Comparison of ENCODE assay signal across 9 mouse cellular contexts in genomic region chr4:7580554-7581219, GRCm38 (mm10).
A peak's percentile ranks its signal among the peaks of the same experiment; 100 is the strongest.
DNase-seq lines count a peak whose midpoint lies in the region; ATAC-seq and TF ChIP-seq lines count a peak whose summit lies in the region.
"Had no signal": no experiment of that assay in that cellular context is flagged by ENCODE, and none has a peak within 500 bp of the region (broad histone marks: within the 10 kb centered on the region; RNA-seq: fewer than 3 reads in every experiment).

No protein-coding gene starts in this region.

- WGBS in lung, embryonic 15.5 days: 32% methylated on average over 10 of the region's 10 CpGs
- 54% methylated on average over 10 of the region's 10 CpGs for WGBS in lung, adult 2 months
- WGBS in hindbrain, embryonic 15.5 days: 43% methylated on average over 10 of the region's 10 CpGs
- WGBS in neural tube, embryonic 14.5 days: 43% methylated on average over 10 of the region's 10 CpGs

- H3K4me3 ChIP-seq in lung, embryonic 15.5 days: no peak overlapping the region
- H3K4me3 ChIP-seq in lung, adult 2 months (replicated peaks; ENCODE audit: extremely low read depth, low read depth, low read length): no peak overlapping the region
- H3K4me3 ChIP-seq in hindbrain, embryonic 15.5 days: no peak overlapping the region
- no peak overlapping the region for H3K4me3 ChIP-seq in neural tube, embryonic 14.5 days (ENCODE audit: low read depth, low read length)

- H3K27me3 ChIP-seq in lung, embryonic 15.5 days: no peaks in the 10 kb centered on the region
- no peaks in the 10 kb centered on the region for H3K27me3 ChIP-seq in hindbrain, embryonic 15.5 days
- H3K27me3 ChIP-seq in neural tube, embryonic 14.5 days (ENCODE audit: control insufficient read depth, insufficient read depth, low read length): no peaks in the 10 kb centered on the region

- intact Hi-C loops in heart, postnatal 14 days (cut with DNase I): no loop called here

- H3K27ac ChIP-seq in lung, embryonic 15.5 days: no peak overlapping the region
- H3K27ac ChIP-seq in hindbrain, embryonic 15.5 days (replicated peaks): peak overlapping the region; percentile 69
- H3K27ac ChIP-seq in neural tube, embryonic 14.5 days (ENCODE audit: low read depth, low read length): peak overlapping the region; percentile 16; the same call in 1 of the 2 replicates

- TF ChIP-seq POLR2A in lung, adult 2 months (IDR thresholded peaks at IDR 0.05; ENCODE audit: borderline replicate concordance, extremely low read depth, low read depth, low read length): no peak

- H3K36me3 ChIP-seq in lung, embryonic 15.5 days: no peaks in the 10 kb centered on the region
- no peaks in the 10 kb centered on the region for H3K36me3 ChIP-seq in hindbrain, embryonic 15.5 days
- H3K36me3 ChIP-seq in neural tube, embryonic 14.5 days (ENCODE audit: control insufficient read depth, insufficient read depth, low read length): no peaks in the 10 kb centered on the region

- DNase-seq in lung, adult 2 months: no peak
- peak; percentile 52 for DNase-seq in embryo, embryonic 11 days
- no peak for DNase-seq in adrenal gland, adult (ENCODE audit: inconsistent age in 2 of 2, low spot score in 1 of 2)
- no peak for DNase-seq in adrenal gland, postnatal 14 days
- no peak for DNase-seq in heart, postnatal 14 days
- DNase-seq: cerebellum, adult 9-11 months had no signal

- H3K9ac ChIP-seq in lung, embryonic 15.5 days: no peak overlapping the region
- no peak overlapping the region for H3K9ac ChIP-seq in hindbrain, embryonic 15.5 days
- no peak overlapping the region for H3K9ac ChIP-seq in neural tube, embryonic 14.5 days (replicated peaks; ENCODE audit: low read depth, low read length)

- 0 out of 2 replicates have a peak, but pooled peaks cover 4% of the 10 kb centered on the region for H3K4me1 ChIP-seq in lung, embryonic 15.5 days
- H3K4me1 ChIP-seq in lung, adult 2 months (ENCODE audit: control insufficient read depth, insufficient read depth, low read length): no peaks in the 10 kb centered on the region
- peaks cover 16% of the 10 kb centered on the region for H3K4me1 ChIP-seq in hindbrain, embryonic 15.5 days (replicated peaks)
- 0 out of 2 replicates have a peak, but pooled peaks cover 3% of the 10 kb centered on the region for H3K4me1 ChIP-seq in neural tube, embryonic 14.5 days (ENCODE audit: control insufficient read depth, insufficient read depth, low read length)

- no peak for ATAC-seq in lung, embryonic 15.5 days (ENCODE audit: borderline replicate concordance, extremely low read depth, low FRiP score, low TSS enrichment)
- peak; percentile 76 for ATAC-seq in hindbrain, embryonic 15.5 days (ENCODE audit: low FRiP score, low read depth)
- peak; percentile 83 for ATAC-seq in neural tube, embryonic 14.5 days (ENCODE audit: low read depth)

- no peak for TF ChIP-seq CTCF in lung, adult 2 months (IDR thresholded peaks at IDR 0.05; ENCODE audit: insufficient read depth, low read length)

- no peaks in the 10 kb centered on the region for H3K9me3 ChIP-seq in lung, embryonic 15.5 days
- no peaks in the 10 kb centered on the region for H3K9me3 ChIP-seq in hindbrain, embryonic 15.5 days
- no peaks in the 10 kb centered on the region for H3K9me3 ChIP-seq in neural tube, embryonic 14.5 days (ENCODE audit: control insufficient read depth, low read length)

- H3K4me2 ChIP-seq in lung, embryonic 15.5 days: peak overlapping the region; percentile 28; the same call in 1 of the 2 replicates
- peak overlapping the region; percentile 31 for H3K4me2 ChIP-seq in hindbrain, embryonic 15.5 days
- no peak overlapping the region for H3K4me2 ChIP-seq in neural tube, embryonic 14.5 days (ENCODE audit: low read depth, low read length)
